Mouse (Mus musculus) CD4-positive, CD25-positive, alpha-beta regulatory T cell, adult 2 months (primary cell): ENCODE data around the gene Lnx1.
A peak's percentile ranks its signal among the peaks of the same experiment; 100 is the strongest.

ENCODE experiments used
- DNase-seq: peaks from one replicate; pipeline ENCODE4 v3.0.0-alpha.2; 2012; ENCODE audit warnings: low read depth, low spot score

Lnx1 gene

DNA sequence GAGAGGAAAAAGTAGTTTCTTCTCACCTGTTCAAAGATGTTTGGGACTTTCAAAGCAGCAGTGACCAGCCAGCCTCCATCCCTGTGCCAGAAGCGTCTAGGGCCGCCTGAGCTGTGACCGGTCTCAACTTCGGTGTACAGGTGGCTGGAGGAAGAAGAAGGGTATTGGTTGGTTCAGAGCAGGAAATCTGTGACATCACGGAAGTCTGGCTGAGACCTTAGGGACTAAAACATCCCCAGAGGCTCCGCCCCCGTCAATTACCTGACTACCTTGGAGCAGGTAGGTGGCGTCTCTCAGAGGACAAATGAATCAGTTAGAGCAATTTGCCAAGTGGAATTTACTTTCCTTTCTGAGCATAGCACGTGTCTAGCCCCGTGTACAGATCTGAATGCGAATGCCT is at the start of gene Lnx1:
Lnx1 (minus strand) TSS at position 147 of the 400 bp plus-strand sequence.
- no peak for DNase-seq

DNA sequence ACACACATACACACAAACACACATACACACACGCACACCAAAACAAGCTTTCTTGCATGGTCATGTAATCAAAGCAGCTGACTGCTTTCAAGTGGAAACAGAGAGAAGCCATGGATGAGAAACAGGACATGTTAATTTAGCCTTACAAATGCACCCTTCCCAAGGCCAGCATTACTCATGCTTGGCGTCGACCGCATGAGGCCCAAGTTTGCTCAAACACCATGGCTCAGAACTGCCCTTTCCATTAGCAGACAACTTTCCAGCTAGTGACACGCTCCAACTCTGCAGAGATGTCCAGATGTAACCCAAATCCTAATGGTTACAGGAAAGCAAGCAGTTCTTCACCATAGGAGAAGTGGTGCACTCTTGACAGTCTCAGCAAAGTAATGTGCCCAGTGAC is 47.8 kb upstream of the Lnx1 start:
- no peak for DNase-seq

DNA sequence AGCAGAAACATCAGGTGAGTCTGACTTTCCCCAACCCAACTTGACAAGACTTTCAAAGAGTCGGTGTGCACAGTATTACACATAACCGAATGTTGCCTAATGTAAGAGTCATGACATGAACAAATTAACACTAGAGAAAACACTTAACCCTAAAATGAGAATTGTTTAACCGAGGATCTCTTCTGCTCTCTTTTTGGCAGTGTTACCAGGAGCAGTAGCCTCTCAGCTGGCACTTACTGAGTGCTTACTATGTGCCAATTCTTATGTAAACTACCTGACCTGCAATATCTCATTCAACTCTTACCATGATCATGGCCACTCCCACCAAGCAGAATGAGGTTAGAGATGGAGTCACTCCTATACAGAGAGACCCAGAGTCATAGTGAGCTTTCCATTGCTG is 44.8 kb upstream of the Lnx1 start:
- DNase-seq, result no peak

DNA sequence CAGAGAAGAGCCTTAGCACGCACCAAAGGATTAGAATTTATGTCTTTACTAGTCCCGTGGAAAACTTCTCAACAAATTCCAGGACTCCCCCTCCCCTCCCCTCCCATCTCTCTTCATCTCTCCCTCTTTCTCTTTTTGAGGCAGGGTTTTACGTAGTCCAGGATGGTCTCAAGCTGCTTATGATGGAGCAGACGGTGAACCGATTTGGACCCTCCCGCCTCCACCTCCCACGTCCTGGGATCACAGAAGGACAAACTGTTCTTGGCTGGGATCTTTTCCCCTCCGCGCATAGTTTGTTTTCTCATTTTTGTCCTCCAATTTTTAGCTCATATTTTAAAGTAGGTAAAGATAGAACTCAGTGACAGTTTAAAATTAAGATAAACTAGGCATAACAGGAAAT is 38.2 kb upstream of the Lnx1 start:
- DNase-seq, result no peak

DNA sequence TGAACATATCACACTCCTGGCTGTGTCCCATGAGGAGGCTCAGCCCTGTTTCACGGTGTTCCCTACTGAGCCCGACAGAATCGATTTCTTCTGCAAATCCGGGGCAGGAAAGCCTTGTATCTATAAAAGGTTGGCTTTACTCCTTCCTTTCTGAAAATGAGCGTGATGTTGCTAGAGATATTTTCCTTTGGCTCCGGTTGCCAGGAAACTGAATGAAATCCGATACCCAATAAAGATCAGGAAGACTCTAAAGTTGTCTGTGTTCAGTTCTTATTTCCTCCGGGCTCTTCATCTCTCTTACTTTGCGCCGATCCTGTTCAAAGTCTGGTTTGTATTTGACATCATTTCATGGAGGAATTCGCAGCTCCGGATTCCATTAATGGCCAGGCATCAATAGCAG is 36.7 kb upstream of the Lnx1 start:
- DNase-seq, result no peak

DNA sequence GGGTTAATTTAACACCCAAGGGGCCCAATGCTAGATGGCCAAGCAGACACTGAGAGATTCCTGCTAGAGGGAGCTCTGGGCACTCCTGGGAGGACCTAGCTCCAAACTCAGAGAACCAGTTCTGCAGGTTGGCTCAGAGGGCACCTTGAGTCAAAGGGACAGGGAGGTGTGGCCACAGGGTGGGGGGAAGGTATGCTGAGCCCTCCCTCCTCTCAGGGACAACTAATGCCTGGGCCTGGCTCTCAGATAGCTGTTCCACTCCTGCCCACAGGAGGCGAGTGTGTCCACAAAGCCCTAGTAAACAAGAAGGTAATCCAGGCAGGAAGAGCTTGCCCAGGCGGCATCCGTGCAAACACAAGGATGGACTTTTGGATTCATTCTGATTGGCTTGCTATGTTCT is 35.6 kb upstream of the Lnx1 start:
- DNase-seq, result no peak

DNA sequence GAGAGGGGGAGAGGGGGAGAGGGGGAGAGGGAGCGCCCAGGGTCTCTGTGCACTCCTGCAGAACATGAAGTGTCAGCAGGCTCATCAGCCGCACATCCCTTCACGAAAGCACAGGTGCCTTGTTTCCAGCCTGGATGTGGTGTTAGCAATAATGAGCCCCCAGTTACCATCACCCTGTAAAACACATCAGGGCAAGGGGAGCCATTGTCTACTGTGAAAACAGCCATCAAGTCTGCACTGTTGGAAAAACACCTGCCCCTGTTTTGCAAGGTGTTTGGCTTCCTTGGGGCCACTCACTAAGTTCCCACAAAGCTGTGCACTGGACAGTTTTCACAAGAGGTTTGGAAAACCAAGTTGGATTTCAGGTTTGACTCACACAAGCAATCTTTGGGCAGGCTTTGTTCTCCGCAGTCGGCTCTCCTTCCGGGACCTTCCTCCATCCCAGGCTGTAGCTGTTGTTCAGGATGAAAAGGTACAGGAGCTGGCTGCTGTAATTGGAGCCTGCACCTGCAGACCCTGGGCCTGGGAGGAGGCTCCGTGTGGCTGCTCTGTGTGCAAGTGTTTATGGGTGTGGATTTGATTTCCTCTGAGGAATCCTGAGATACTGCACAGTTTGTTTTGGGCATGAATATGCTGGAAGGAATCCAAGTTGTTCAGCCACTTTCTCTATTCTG is 31.3 kb upstream of the Lnx1 start:
- DNase-seq, result no peak

DNA sequence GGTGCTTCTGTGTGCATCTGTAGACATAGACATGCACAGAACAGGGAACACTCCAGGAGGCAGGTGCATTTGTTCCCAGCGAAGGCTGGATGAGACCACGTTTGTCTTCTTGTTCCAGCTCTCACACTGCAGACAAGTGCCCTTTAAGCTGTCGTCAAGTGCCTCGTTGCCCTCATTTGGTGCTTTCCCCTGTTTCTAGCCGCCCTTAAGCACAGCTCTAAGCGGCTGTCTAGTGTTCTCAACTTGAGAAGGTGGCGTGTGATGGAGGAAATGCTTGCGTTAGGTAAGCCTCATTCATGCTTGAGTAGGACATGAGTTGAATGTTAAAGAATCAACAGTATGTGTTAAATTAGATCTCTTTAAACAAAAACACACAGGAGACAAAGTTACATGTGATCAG is 29.9 kb upstream of the Lnx1 start:
- DNase-seq, result no peak

DNA sequence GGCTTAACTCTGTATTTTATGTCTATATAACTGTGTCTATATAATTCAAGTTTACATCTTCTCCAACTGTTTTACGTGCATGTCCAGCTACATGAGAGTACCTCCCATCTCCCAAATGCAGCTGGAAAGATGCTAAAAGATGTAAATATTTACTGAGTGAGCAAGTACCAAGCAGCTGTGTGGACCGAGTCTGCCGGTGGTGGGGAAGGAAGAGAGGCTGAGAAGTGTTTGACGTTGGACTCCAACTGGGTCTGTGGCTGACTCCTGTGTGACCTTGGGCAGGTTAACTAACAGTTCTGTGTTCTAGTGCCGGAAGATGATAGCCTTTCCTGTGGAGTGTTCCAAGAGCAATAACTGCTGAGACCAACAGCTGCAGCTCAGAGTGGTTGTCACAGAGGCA is 27.9 kb upstream of the Lnx1 start:
- DNase-seq, result no peak

DNA sequence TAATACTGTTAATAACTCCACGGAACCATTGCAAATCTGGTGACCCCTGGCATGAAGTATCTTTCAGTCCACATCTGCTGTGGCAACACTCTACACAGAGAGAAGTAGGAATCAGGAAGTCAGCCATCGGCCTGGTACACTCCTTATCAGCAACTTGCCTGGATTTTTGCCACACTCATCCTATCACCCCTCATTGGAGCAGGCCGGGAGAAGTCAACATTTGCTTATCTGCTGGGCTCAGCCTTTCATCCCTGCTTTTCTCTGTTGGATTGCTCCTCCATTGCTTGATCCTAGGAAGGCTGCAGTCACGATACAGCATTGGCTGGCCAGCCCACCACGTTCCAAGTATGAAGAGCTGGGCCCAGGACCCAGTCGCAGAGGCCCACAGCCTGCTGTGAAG is 26.9 kb upstream of the Lnx1 start:
- no peak for DNase-seq

DNA sequence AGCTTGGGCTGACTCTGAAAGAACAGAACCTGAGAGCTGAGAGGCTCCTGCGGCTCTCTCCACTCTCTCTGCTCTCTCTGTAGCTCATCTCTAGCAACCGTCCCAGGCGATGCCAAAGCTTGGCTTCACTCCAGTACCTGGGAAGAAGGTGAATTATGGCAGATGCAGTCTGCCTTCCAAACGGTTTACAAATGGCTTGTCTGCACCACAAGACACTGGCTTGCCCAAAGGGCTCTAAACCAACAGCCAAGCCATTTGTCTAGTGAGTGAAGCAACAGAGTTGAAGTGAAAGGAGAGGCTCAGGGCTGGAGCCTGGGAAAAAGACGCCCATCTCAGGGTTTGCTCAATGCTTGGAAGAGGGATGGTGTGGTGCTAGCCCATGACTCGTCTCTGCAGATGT is 25.5 kb upstream of the Lnx1 start:
- no peak for DNase-seq

DNA sequence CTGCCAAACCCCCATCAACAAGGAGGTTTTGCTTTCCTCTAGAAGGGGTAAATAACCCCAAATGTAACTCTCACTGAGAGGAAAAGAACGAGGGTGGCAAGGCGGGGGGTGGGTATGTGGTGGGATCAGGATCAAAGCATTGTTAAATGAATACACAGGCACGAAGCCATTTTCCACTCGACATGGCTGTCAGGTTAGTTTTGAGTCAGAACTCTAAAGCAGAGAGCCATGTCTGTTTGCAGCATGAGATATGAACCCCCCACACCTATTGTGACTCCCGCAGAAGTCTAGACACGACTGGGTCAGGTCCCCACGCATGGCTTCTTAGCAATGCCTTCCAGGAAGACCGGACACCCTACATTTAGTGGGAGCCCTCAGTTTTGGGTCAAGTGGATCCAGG is 24.6 kb upstream of the Lnx1 start:
- DNase-seq, result no peak

DNA sequence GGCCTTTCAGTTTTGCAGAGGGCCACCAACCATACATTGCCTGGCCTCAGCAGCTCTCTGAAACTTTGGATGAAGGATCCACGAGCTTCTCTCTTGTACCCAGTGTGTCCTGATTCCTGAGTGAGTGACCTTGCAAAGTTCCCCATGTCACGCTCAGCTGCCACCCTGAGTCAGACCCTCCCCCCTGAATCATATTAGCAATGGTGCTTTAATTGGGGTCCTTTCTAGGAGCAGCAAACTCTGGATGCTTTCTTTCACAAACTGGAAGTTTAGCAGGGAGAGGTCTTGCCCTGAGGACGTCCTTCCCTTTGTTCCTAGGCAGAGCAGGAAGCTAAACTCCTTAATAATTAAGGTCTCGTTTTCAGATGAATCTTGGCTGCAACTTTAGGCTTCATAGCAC is 22.8 kb upstream of the Lnx1 start:
- no peak for DNase-seq

DNA sequence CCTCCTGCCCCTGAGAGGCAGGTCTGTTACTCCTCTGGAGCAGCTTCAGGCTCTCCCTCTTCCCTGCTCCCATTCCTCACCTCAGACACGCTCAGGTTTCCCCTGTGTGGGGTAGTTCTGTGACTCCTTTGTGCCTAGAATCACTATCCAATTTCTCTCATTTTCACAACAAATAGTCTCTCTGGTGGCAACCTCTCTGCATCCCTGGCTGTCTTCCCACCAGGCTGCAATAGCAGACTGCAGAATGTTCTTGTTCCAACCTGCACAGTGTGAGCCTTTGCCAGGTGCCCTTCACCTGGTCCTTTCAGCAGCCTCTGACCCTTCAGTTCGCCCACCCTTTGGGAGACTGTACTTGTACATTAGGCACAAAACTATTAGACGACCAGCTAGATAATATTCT is 19.1 kb upstream of the Lnx1 start:
- DNase-seq, result no peak

DNA sequence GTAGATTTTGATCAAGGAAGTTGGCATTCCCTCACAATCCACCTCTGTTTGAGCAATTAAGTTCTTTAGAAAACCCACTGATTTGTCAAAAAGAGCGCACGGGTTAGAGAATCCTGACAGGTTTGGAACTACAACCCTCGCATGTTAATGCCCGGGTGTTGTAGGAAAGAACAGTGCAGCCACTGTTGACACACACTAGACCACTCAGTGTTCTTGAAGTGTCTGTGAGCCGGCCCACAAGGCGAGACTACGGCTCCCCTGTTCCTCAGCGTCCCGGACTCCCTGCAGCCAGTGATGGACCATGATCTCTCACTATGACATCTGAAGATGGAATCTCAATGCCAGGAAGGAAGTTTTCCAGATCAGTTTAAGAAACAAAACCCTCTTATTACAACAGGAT is 17.9 kb upstream of the Lnx1 start:
- DNase-seq, result no peak

DNA sequence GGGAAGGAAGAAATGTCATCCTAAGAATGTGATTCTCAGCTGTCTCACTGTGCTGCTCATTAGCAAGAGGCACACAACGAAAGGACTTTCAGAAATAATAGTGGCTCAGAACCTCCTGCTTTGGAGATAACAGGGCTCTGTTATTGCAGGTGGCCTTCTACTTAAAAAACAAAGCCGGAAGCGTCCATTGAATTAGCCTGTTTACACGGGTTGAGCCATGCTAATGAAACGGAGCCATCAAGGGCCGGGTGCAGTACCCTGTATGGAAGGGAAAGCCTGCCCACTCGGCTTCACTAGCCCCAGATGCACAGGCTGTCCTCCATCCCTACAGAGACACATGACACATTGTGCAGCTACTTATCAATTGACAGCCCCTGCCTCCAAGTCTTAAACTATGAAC is 13.5 kb upstream of the Lnx1 start:
- DNase-seq, result no peak

DNA sequence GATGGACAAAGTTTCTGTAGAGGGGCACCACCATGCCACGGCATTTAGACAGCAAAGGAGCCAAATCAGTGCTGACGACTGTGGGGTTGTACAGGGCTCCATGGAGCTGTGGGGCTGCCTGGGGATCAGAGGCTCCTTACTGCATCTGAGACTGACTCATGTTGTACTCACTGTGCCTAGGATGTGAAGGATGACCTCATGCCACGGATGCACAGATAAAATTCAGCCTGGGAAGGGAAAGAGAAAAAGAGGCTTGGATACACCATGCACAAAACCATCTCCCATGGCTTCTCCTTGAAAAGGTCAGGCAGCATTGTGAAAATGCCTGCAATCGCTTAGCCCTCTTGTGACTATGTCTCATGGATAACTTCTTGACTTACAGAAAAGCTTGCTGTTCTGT is 10.1 kb upstream of the Lnx1 start:
- no peak for DNase-seq

DNA sequence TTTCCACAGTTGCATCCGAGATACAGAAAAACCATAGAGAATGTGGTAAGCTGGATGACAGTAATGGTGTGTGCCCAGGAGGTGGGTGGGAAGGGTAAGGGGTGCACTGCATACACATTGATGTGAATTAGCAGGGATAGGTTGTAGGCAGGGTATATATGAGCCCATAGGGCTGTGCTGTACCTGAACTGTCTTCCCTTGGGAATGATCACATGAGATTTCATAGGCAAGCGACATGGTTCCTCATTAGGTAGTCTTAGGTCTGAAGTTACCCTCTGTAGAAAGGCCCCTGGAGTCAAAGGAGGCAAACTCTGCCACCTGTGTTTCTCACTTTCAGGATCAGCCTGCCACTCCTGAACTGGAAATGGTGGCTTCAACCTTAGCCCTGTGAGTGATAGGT is 9.3 kb upstream of the Lnx1 start:
- no peak for DNase-seq

DNA sequence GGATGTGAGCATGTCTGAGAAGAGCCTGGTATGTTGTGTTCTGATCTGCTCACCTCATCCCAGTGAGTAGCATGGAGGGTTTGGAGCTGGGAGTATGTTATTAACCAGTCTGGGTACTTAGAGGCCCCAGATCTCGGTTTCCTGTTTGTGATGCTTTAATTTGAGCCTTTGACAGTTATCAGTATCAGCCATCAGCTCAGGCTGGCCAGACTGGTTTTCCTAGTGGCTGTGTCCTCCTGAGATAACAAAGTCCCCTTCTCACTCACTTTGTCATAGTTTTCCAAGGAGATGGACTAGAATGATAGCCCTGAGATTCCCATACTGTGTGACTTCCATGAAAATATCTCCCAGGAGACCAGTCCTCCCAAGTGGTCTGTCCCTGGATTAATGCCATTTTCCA is 8.3 kb upstream of the Lnx1 start:
- DNase-seq, result no peak

DNA sequence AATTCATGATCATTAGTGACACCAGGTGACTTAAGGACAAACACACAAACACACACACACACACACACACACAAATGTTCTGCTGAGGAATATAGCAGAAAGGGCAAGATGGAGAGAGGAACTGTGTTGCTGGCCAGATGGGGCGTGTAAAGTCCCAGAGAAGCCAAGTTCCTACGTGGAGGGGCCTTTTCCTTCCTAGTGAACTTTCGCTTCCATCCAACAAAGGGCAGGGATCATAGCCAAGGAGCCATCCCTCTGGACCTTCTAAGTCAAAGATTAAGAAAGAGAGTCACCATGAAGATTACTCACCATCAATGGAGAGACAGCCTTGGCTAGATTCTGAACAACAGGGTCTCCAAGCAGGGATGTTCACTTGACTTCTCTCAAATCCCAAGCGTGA is 7.5 kb upstream of the Lnx1 start:
- DNase-seq, result no peak

DNA sequence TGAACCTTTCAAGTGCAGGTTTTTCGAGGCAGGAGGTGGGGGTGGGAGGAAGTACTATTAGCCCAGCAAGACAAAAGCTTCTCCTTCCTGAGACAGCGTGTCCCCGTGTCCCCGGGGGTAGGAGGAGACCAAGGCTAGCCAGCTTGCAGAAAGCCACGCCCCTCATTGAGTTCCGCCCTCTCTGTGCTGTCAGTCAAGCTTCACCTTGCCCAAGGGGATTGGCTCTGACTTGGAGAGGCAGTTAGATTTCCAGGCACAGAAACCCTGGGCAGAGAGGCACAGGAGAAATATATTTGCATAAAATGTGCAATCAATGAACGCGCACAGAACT is 1.7 kb upstream of the Lnx1 start:
- DNase-seq, result peak; percentile 74

DNA sequence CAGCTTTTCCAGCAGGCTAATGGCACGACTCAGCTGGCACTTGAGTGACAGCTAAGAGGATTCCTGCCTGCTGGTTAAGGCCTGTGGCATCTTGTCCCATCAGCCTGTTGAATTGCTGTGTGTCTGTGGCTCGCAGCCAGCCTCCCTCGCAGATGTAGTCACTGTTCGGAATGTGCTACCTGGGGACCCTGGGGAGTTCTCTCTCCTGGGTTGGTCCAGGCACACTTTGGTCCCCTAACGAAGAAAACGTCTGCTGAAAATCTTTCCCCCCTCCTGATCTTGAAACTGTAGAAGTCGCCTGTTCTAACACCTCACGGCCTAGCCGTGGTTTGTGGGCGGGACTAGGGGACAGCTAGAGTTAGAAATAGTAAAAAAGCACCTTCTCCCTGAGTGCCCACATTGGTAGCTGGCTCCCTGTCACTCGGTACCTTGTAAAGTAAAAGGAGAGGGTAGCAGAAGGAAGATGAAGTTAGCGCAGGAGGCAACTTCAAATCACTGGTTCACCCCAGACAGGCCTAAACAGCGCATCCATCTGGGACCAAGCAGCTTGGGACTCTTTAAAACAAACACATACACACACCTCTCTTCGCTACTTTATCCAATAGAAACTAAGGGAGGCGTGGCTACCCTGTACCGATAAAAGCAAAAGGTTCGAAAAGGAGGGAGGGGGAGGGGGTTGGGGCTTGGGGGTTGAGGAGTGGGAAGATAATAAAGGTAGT is 1.2 kb upstream of the Lnx1 start:
- DNase-seq, result no peak

DNA sequence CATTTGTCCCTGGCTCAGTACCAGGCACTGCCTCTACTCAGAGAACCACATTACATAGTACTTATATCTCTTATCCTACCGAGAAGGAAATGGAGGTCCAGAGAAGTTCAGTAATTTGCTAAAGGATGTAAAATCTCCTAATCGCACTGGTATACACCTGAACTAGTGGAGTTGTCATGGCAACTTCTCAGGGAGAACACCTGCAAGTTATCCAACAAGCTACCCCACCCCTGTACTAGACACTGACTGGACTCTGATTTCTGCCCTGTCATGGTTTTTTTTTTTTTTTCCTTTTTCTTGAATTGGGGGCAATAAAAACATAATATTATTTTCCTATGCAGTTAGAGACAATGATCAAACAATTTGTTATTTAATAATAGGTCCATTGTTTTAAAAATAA is 1.8 kb downstream of the Lnx1 start:
- DNase-seq, result no peak

DNA sequence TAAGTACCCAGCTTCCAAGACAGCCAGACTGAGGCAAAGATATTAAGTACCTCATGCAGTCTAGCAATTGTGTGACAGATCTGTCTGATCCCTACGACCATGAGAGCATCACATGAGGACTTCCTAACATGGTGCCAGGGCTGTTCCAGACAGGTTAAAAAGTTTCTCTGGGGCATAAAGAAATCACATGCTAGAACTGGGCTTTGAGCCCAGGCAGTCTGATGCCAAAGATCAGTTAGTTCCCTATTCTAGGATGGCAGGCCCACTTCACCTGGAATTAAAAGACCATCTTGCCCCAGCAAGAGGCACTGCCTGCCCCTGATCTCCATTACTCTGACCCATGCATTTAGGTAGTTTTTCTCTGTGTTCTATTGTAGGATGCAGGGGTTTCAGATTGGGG is 3.0 kb downstream of the Lnx1 start:
- DNase-seq, result no peak
